Mouse (Mus musculus) brain, embryonic 14.5 days (tissue): ENCODE measurements around the gene Slc25a45.

Experiments used
- CTCF ChIP-seq: fragments of 200-500 bp; IDR thresholded peaks from 2 replicates; pipeline ENCODE4 v1.5.1; 2012; ENCODE audit warnings: inconsistent platforms, mild to moderate bottlenecking, moderate library complexity, borderline replicate concordance; ENCODE audit not compliant: insufficient read depth, insufficient read length; ENCODE audit errors: extremely low read depth
- POLR2A ChIP-seq: fragments of 200-500 bp; IDR thresholded peaks from 2 replicates; pipeline ENCODE4 v1.6.1; 2012; ENCODE audit warnings: mild to moderate bottlenecking, inconsistent platforms, borderline replicate concordance; ENCODE audit not compliant: poor library complexity, insufficient read depth, insufficient read length, severe bottlenecking; ENCODE audit errors: extremely low read depth

- TF ChIP-seq CTCF (no peak), POLR2A (no peak)
These were observed 49.4 kb downstream of the Slc25a45 start for GRCm38 (mm10) chr19:5927026-5927425.
